Mouse (Mus musculus) embryonic facial prominence, embryonic 11.5 days (tissue): ENCODE measurements at regions not wholly inside any gene's neighbourhood (a gene's known extent, or its start where the extent isn't known, plus 50 kb on each side); places are given as distances from the start of the nearest gene placed in this dataset.

ENCODE experiments used
- ATAC-seq: fragments of 200-750 bp; cut with Nextera tagmentation; replicated peaks from 2 replicates; pipeline ENCODE4 v1.8.0; 2017; ENCODE audit warnings: low read depth; ENCODE audit not compliant: insufficient number of reproducible peaks, low FRiP score, low TSS enrichment
- DNase-seq: peaks from one replicate; pipeline ENCODE4 v3.0.0-alpha.2; 2015; ENCODE audit warnings: low spot score
- H3K27ac ChIP-seq: fragments of 300-500 bp; sonication (generic); replicated peaks from 2 replicates; pipeline ENCODE4 v1.5.1; 2014; ENCODE audit warnings: mild to moderate bottlenecking, low read depth, low read length, control low read depth
- H3K27me3 ChIP-seq: fragments of 300-500 bp; sonication (generic); 2 replicates; pipeline ENCODE4 v1.6.1; 2014; ENCODE audit warnings: mild to moderate bottlenecking, low read length, moderate library complexity, mixed read lengths; ENCODE audit not compliant: control insufficient read depth, insufficient read depth
- H3K36me3 ChIP-seq: fragments of 300-500 bp; sonication (generic); replicated peaks from 2 replicates; pipeline ENCODE4 v1.6.1; 2014; ENCODE audit warnings: low read depth, mild to moderate bottlenecking, low read length, moderate library complexity, mixed read lengths; ENCODE audit not compliant: control insufficient read depth, insufficient read depth
- H3K4me1 ChIP-seq: fragments of 300-500 bp; sonication (generic); 2 replicates; pipeline ENCODE4 v1.6.1; 2014; ENCODE audit warnings: low read length, mixed read lengths; ENCODE audit not compliant: control insufficient read depth, insufficient read depth
- H3K4me2 ChIP-seq: fragments of 300-500 bp; sonication (generic); 2 replicates; pipeline ENCODE4 v1.6.1; 2014; ENCODE audit warnings: low read depth, mild to moderate bottlenecking, control low read depth, low read length, moderate library complexity
- H3K4me3 ChIP-seq: fragments of 300-500 bp; sonication (generic); 2 replicates; pipeline ENCODE4 v1.5.1; 2014; ENCODE audit warnings: low read depth, low read length, control low read depth
- H3K9ac ChIP-seq: fragments of 300-500 bp; sonication (generic); replicated peaks from 2 replicates; pipeline ENCODE4 v1.6.1; 2014; ENCODE audit warnings: mild to moderate bottlenecking, control low read depth, low read length
- H3K9me3 ChIP-seq: fragments of 300-500 bp; sonication (generic); replicated peaks from 2 replicates; pipeline ENCODE4 v1.6.1; 2016; ENCODE audit warnings: mild to moderate bottlenecking, low read length, inconsistent platforms, mixed read lengths; ENCODE audit not compliant: control insufficient read depth
- WGBS: fragments of 180-500 bp; shearing (Covaris S2); extraction: QIAGEN DNeasy Blood & Tissue Kit; methylation state at CpG from one replicate; pipeline ENCODE4 v1.1.7; 2014; 5-methylcytosine and 5-hydroxymethylcytosine counted together

DNA sequence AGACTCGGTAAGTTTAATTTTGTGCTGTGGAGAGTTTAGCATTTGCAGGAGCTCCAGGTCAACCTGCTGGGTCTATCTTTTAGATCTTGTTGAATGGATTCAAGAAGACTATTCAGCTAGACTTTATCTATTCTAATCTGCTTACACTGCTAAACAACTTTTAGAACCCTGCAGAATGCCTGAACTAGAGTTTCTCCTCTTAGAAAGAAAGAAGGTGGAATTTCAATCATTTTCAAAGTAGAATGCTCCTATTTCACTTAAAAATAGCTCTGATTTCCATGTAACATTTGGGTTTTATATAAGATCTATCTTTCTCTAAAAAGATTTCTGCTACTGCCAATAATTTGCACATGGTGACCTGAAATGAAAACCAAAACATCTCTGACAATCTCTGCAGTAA, 876.3 kb upstream of the Cdh8 start:
- Histone ChIP-seq H3K27me3 (no peaks in the 10 kb centered on the region), H3K4me1 (no peaks in the 10 kb centered on the region), H3K27ac (no peak overlapping the region), H3K4me3 (no peak overlapping the region), H3K4me2 (no peak overlapping the region), H3K9me3 (no peaks in the 10 kb centered on the region), H3K9ac (no peak overlapping the region), H3K36me3 (no peaks in the 10 kb centered on the region)
- ATAC-seq (no peak), DNase-seq (no peak)
- WGBS: 95% methylated on average over 1 of the region's 1 CpGs

- no peak overlapping the region for H3K4me2 ChIP-seq
- DNase-seq: no peak
- no peak overlapping the region for H3K27ac ChIP-seq
- H3K27me3 ChIP-seq: no peaks in the 10 kb centered on the region
- 87% methylated on average over 1 of the region's 1 CpGs for WGBS
- no peak for ATAC-seq
- H3K4me1 ChIP-seq: no peaks in the 10 kb centered on the region
- no peaks in the 10 kb centered on the region for H3K36me3 ChIP-seq
- no peak overlapping the region for H3K4me3 ChIP-seq
- no peak overlapping the region for H3K9ac ChIP-seq
- H3K9me3 ChIP-seq: no peaks in the 10 kb centered on the region
Observed at GRCm38 (mm10) chr8:100291981-100292380, 875.7 kb upstream of the Cdh8 start.
